Mouse (Mus musculus) intestine, embryonic 14.5 days (tissue): ENCODE results near the gene Vipr1. TPM values are rescaled to one million over a fixed set of nuclear protein-coding genes. Genes with fewer than 3 reads are reported as not detected.
A peak's percentile ranks its signal among the peaks of the same experiment; 100 is the strongest.

Experiments
- ATAC-seq: fragments of 200-750 bp; cut with Nextera tagmentation; replicated peaks from 2 replicates; pipeline ENCODE4 v1.8.0; 2017; ENCODE audit warnings: low read depth, moderate number of reproducible peaks, moderate TSS enrichment, moderate library complexity; ENCODE audit not compliant: low FRiP score, low TSS enrichment
- DNase-seq: peaks from one replicate; pipeline ENCODE4 v3.0.0-alpha.2; 2018; ENCODE audit warnings: low spot score
- H3K27ac ChIP-seq: fragments of 300-500 bp; sonication (generic); 2 replicates; pipeline ENCODE4 v1.5.1; 2014; ENCODE audit warnings: low read depth, mild to moderate bottlenecking, control low read depth
- H3K27me3 ChIP-seq: fragments of 300-500 bp; sonication (generic); replicated peaks from 2 replicates; pipeline ENCODE4 v1.6.1; 2014; ENCODE audit warnings: low read length, control low read depth; ENCODE audit not compliant: control insufficient read depth, insufficient read depth
- H3K36me3 ChIP-seq: fragments of 300-500 bp; sonication (generic); 2 replicates; pipeline ENCODE4 v1.6.1; 2014; ENCODE audit warnings: low read length, control low read depth; ENCODE audit not compliant: control insufficient read depth, insufficient read depth
- H3K4me1 ChIP-seq: fragments of 300-500 bp; sonication (generic); replicated peaks from 2 replicates; pipeline ENCODE4 v1.6.1; 2014; ENCODE audit warnings: low read length, control low read depth, mixed read lengths; ENCODE audit not compliant: control insufficient read depth, insufficient read depth
- H3K4me2 ChIP-seq: fragments of 300-500 bp; sonication (generic); 2 replicates; pipeline ENCODE4 v1.6.1; 2014; ENCODE audit warnings: low read length
- H3K4me3 ChIP-seq: fragments of 300-500 bp; sonication (generic); 2 replicates; pipeline ENCODE4 v1.5.1; 2014; ENCODE audit warnings: low read depth, low read length, control low read depth, mixed read lengths
- H3K9ac ChIP-seq: fragments of 300-500 bp; sonication (generic); 2 replicates; pipeline ENCODE4 v1.6.1; 2014; ENCODE audit warnings: mild to moderate bottlenecking, low read length
- H3K9me3 ChIP-seq: fragments of 300-500 bp; sonication (generic); 2 replicates; pipeline ENCODE4 v1.6.1; 2016; ENCODE audit warnings: low read length, control low read depth; ENCODE audit not compliant: control insufficient read depth
- WGBS: fragments of 180-500 bp; shearing (Covaris S2); extraction: QIAGEN DNeasy Blood & Tissue Kit; methylation state at CpG from one replicate; pipeline ENCODE4 v1.1.7; 2014; 5-methylcytosine and 5-hydroxymethylcytosine counted together
- polyA plus RNA-seq: library from polyadenylated mRNA; unstranded; fragments of >200 nt; fragmentation: Nextera tagmentation; extraction: Ambion mirVana; gene quantifications from 2 replicates; pipeline ENCODE4 v1.2.1, GENCODE M21; 2014

Vipr1 gene
- polyA plus RNA-seq, 1 experiment from 2014 or later, result 5.9 TPM

DNA sequence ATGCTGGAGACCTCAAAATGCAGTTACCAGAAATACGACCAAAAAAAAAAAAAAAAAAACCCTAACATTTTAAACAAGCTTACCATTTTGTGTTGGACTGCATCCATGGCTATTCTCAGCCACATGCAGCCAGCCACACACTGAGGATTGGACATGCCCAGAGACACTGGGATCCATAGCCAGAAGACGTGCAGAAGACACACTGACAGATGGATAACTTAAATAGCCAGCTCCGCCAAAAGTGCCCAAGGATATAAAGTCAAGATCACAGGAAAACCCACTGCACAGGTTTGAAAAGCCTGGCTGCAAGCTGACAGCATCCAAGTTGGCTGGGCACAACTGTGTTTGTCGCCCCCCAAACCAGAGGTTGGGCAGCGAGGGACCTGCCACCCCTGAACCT is 21.6 kb downstream of the Vipr1 start:
- ATAC-seq (no peak), DNase-seq (no peak)
- Histone ChIP-seq H3K4me2 (no peak overlapping the region), H3K27me3 (0 out of 2 replicates have a peak, but pooled peaks cover 8% of the 10 kb centered on the region), H3K9me3 (no peaks in the 10 kb centered on the region), H3K36me3 (no peaks in the 10 kb centered on the region), H3K9ac (no peak overlapping the region), H3K4me3 (no peak overlapping the region), H3K27ac (no peak overlapping the region), H3K4me1 (0 out of 2 replicates have a peak, but pooled peaks cover under 1% of the 10 kb centered on the region)
- 78% methylated on average over 5 of the region's 5 CpGs for WGBS

- no peak overlapping the region for H3K4me2 ChIP-seq
- DNase-seq, result no peak
- 71% methylated on average over 16 of the region's 16 CpGs for WGBS
- no peak for ATAC-seq
- H3K4me3 ChIP-seq, result no peak overlapping the region
- peaks cover 7% of the 10 kb centered on the region; the same call in 1 of the 2 replicates for H3K4me1 ChIP-seq
- H3K36me3 ChIP-seq, result no peaks in the 10 kb centered on the region
- peaks cover 19% of the 10 kb centered on the region for H3K27me3 ChIP-seq
- H3K27ac ChIP-seq, result no peak overlapping the region
- H3K9me3 ChIP-seq, result no peaks in the 10 kb centered on the region
- H3K9ac ChIP-seq, result no peak overlapping the region
Measured at GRCm38 (mm10) chr9:121666957-121667630, 24.6 kb downstream of the Vipr1 start.

- DNase-seq, result no peak
- no peaks in the 10 kb centered on the region for H3K9me3 ChIP-seq
- H3K36me3 ChIP-seq, result no peaks in the 10 kb centered on the region
- peaks cover 7% of the 10 kb centered on the region; the same call in 1 of the 2 replicates for H3K4me1 ChIP-seq
- no peak overlapping the region for H3K9ac ChIP-seq
- no peak overlapping the region for H3K27ac ChIP-seq
- H3K27me3 ChIP-seq, result peaks cover 19% of the 10 kb centered on the region
- H3K4me2 ChIP-seq, result no peak overlapping the region
- no peak for ATAC-seq
- WGBS, result 81% methylated on average over 11 of the region's 11 CpGs
- H3K4me3 ChIP-seq, result no peak overlapping the region
Measured at GRCm38 (mm10) chr9:121667822-121668221, 25.3 kb downstream of the Vipr1 start.

DNA sequence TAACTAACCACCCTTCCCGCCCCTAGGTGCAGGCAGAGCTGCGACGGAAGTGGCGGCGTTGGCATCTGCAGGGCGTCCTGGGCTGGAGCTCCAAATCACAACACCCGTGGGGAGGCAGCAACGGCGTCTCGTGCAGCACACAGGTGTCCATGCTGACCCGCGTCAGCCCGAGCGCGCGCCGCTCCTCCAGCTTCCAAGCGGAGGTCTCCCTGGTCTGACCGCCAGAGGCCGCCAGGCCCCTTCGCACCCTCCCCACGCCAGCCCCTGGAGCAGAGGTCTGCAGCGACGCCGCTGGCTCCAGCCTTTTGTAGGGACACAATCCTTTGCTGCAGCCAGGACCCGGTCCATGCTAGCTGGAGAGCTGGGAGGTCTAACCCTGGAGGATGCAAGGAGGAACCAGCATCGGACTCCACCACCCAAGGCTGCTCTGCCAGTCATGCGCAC is 26.9 kb downstream of the Vipr1 start:
- peaks cover 19% of the 10 kb centered on the region for H3K27me3 ChIP-seq
- WGBS, result under 1% methylated on average over 28 of the region's 28 CpGs

DNA sequence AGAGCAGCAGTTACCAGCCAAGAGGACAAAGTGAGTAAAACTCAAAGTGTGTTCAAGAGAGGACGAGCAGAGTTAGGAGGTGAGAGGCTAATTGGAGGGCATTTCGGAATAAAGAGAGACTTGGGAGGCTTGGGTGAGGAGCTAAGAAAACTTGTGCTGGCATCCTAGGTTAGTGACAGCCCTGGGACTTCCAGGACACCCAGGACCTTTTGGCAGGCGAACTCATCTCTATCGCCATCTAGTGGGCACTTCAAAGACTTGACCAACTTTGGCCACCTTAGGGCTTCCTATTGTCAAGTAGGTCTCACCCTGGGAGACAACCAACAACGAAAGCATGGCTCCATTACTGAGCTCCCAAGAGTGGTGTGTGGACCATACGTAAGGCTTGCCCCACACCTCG is 28.8 kb downstream of the Vipr1 start:
- WGBS, result 24% methylated on average over 7 of the region's 7 CpGs
- Histone ChIP-seq H3K36me3 (no peaks in the 10 kb centered on the region), H3K9ac (no peak overlapping the region), H3K9me3 (no peaks in the 10 kb centered on the region), H3K4me1 (peaks cover 7% of the 10 kb centered on the region; the same call in 1 of the 2 replicates), H3K4me2 (no peak overlapping the region), H3K27ac (no peak overlapping the region), H3K4me3 (no peak overlapping the region), H3K27me3 (peaks cover 19% of the 10 kb centered on the region)
- DNase-seq, result peak; percentile 70
- ATAC-seq, result no peak

More for the DNA sequence above, 26.9 kb downstream of the Vipr1 start:
- Histone ChIP-seq H3K27ac (no peak overlapping the region), H3K9ac (0 out of 2 replicates have a peak overlapping the region, but pooled peaks have one; percentile 27), H3K9me3 (no peaks in the 10 kb centered on the region), H3K4me1 (peaks cover 7% of the 10 kb centered on the region; the same call in 1 of the 2 replicates), H3K36me3 (no peaks in the 10 kb centered on the region), H3K4me2 (peak overlapping the region; percentile 61), H3K4me3 (peak overlapping the region; percentile 17)
- peak; percentile 56 for ATAC-seq
- DNase-seq, result peak; percentile 85

DNA sequence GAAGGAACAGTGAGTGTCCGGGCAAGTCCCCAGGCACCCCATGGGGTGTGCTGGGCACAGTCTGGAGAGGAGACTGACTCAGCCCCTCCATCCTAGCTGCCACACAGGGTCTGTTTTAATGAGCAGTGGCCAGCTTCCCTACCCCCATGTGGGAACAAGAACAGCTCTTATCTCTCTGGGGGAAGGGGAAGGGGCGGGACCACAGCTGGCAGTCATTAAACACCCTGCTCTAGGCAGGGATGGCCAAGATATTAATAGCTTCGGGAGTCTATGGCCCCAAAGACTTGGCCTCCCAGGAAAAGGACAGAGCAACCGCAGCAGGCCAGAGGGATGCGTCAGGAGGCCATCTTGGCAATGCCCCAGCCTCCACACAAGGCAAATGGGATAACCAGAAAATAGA is 29.8 kb downstream of the Vipr1 start:
- ATAC-seq (no peak), DNase-seq (no peak)
- Histone ChIP-seq H3K27me3 (peaks cover 19% of the 10 kb centered on the region), H3K4me1 (peaks cover 11% of the 10 kb centered on the region; the same call in 1 of the 2 replicates), H3K4me2 (no peak overlapping the region), H3K36me3 (no peaks in the 10 kb centered on the region), H3K9ac (no peak overlapping the region), H3K27ac (no peak overlapping the region), H3K9me3 (no peaks in the 10 kb centered on the region), H3K4me3 (no peak overlapping the region)
- 48% methylated on average over 5 of the region's 5 CpGs for WGBS

DNA sequence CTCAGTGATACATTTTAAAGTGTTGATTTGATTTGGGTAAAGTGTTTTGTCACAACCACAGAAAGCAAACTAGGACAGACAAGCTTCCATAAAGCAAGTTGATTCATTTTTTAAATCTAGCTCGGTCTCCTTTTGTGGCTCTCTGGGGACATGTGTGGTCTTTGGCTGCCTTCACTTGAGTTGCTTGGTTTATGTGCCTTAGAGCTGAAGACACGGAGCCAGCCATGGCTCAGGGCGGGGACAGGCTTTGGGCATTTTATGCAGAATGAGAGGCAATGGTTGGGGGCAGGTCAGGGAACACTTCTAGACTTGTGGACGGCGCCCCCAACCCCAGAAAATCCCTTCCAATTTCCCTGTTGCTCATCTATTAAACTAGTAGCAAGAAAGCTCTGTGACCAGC is 31.2 kb downstream of the Vipr1 start:
- Histone ChIP-seq H3K27ac (no peak overlapping the region), H3K9ac (no peak overlapping the region), H3K27me3 (peaks cover 14% of the 10 kb centered on the region), H3K4me2 (no peak overlapping the region), H3K4me3 (no peak overlapping the region), H3K4me1 (peaks cover 12% of the 10 kb centered on the region; the same call in 1 of the 2 replicates), H3K36me3 (no peaks in the 10 kb centered on the region), H3K9me3 (no peaks in the 10 kb centered on the region)
- DNase-seq (no peak), ATAC-seq (no peak)
- 87% methylated on average over 5 of the region's 5 CpGs for WGBS

- Histone ChIP-seq H3K27me3 (peaks cover 8% of the 10 kb centered on the region), H3K4me2 (no peak overlapping the region), H3K4me3 (no peak overlapping the region), H3K9ac (no peak overlapping the region), H3K36me3 (no peaks in the 10 kb centered on the region), H3K4me1 (peaks cover 6% of the 10 kb centered on the region; the same call in 1 of the 2 replicates), H3K9me3 (no peaks in the 10 kb centered on the region), H3K27ac (no peak overlapping the region)
- no peak for ATAC-seq
- 83% methylated on average over 9 of the region's 9 CpGs for WGBS
- no peak for DNase-seq
Measured at GRCm38 (mm10) chr9:121675011-121675410, 32.5 kb downstream of the Vipr1 start.

DNA sequence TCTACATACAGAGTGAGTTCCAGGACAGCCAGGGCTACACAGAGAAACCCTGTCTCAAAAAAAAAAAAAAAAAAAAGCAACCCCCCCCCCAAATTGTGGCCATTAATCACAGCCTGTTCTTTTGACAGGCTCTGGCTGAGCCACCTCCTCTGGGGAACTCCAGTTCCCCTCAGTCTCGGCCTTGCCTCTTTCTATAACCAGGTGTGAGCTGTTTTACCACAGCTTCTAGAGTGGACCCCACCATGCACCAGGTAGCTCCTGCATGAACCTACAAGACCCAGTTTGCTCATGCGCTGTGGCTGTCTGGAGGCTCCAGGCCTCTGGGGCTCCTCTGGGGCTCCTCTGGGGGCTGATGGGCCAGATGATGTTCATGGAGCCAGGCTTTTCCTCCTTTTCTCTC is 33.0 kb downstream of the Vipr1 start:
- ATAC-seq, result no peak
- no peak overlapping the region for H3K4me2 ChIP-seq

More for the DNA sequence above, 33.0 kb downstream of the Vipr1 start:
- Histone ChIP-seq H3K27me3 (peaks cover 5% of the 10 kb centered on the region), H3K4me1 (peaks cover 6% of the 10 kb centered on the region; the same call in 1 of the 2 replicates), H3K9ac (no peak overlapping the region), H3K27ac (no peak overlapping the region), H3K9me3 (no peaks in the 10 kb centered on the region), H3K4me3 (no peak overlapping the region), H3K36me3 (no peaks in the 10 kb centered on the region)
- 78% methylated on average over 2 of the region's 2 CpGs for WGBS
- DNase-seq, result no peak
